Mouse (Mus musculus) testis, adult 2 months (tissue): ENCODE results near the gene Npepps.

Experiments
- CTCF ChIP-seq: fragments of 200-500 bp; IDR thresholded peaks from 2 replicates; pipeline ENCODE4 v1.5.1; 2012; ENCODE audit warnings: low read depth, mild to moderate bottlenecking, inconsistent platforms, low read length, moderate library complexity; ENCODE audit not compliant: control insufficient read depth, insufficient read depth, insufficient replicate concordance
- POLR2A ChIP-seq: fragments of 200-500 bp; IDR thresholded peaks from 2 replicates; pipeline ENCODE4 v1.6.1; 2012; ENCODE audit warnings: low read depth, mild to moderate bottlenecking, inconsistent platforms, low read length, moderate library complexity; ENCODE audit not compliant: control insufficient read depth

DNA sequence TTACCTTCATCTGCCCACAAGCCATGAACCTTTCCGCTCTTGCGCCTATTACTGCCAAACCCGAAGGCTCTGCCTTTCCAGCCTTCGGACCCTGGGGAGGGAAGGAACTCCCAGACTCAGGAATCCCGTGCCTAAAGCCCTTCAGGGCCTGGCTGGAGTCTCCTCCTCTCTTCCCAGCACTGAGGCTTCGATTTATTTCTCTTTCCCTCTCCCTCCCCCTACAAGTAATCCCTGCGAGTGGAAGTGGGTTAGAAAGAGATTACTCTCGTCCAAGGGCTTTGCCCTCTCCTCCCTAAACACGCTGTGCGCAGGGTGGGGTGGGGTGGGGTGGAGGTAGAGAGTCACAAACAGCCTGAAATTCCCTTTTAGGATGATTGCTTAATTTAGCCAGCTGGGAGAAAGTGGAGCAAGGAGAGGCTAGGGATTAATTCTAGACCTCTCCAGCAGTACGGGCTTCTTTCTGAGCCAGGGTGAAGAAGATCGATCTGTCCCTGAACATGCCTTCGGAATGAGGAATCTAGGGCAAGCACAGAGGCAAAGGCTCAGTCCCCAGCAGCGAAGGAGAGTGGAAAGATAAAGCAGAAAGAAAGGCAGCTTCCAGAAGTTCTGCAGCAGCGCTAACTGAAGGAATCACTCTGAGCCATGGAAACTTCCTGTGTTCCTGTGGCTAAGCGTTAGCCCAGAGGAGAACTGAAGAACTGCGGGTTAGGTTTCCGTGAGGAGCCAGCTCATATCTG, 30.6 kb upstream of the Npepps start:
- TF ChIP-seq POLR2A (no peak), CTCF (no peak)
